Mouse (Mus musculus): ENCODE measurements around the gene Golph3l.

DNA sequence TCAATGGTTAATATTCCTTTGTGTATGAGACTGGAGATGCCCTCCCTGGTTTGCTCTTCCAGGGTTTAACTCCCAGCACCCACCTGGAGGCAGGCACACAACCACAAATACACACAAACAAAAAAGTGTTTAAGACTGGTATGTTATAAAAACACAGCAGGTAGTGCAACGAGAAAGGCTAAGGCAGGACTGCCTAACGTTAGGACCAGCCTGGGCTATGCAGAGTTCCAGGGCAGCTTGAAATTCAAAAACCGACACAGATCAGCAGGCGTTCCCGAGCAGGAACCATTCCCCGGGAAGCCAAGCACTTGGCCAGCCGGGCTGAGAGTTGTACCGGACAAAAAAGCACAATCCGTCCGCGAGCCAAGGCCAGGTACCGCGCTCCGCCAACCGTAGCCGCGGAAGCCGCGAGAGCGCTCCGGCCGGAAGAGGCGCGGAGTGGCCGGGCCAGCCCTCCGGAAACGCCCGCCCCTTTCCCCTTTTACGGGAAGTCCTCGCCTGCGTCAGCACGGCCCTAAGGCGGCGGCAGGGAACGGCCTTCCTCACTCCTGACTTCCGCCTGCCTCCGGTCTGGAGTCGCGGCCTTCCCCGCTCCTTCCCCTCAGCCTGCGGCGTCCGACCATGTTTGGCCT, 69.6 kb downstream of the Golph3l start, which contains the start of gene Mcl1:
- TF ChIP-seq EP300 (optimal IDR thresholded peaks at IDR 0.05): no peak
- peak; percentile 15; the same call in 1 of the 2 replicates for TF ChIP-seq CTCF (IDR thresholded peaks at IDR 0.05; ENCODE audit: low read depth)

Measured in stomach, postnatal 0 days (tissue).